Mouse (Mus musculus) adrenal gland, postnatal 10 days (tissue): ENCODE measurements at regions not wholly inside any gene's neighbourhood (a gene's known extent, or its start where the extent isn't known, plus 50 kb on each side); places are given as distances from the start of the nearest gene placed in this dataset.
A peak's percentile ranks its signal among the peaks of the same experiment; 100 is the strongest.

ENCODE experiments used
- DNase-seq: peaks from one replicate; pipeline ENCODE4 v3.0.0; 2021; ENCODE audit warnings: mixed read lengths

GRCm38 (mm10) chr15:69632306-69632705 lies 3131.6 kb upstream of the Lrrc6 start:
- no peak for DNase-seq

- DNase-seq, result no peak
Observed at GRCm38 (mm10) chr15:69617998-69618397, 3117.3 kb upstream of the Lrrc6 start.

GRCm38 (mm10) chr15:69614048-69614447 lies 3113.3 kb upstream of the Lrrc6 start:
- DNase-seq, result no peak

- DNase-seq, result no peak
Observed at GRCm38 (mm10) chr15:69591219-69592006, 3090.7 kb upstream of the Lrrc6 start.

GRCm38 (mm10) chr15:69588084-69588483 lies 3087.4 kb upstream of the Lrrc6 start:
- DNase-seq, result no peak

- DNase-seq, result no peak
Observed at GRCm38 (mm10) chr15:69576742-69577141, 3076.0 kb upstream of the Lrrc6 start.

- DNase-seq, result peak; percentile 63
Observed at GRCm38 (mm10) chr15:69575611-69576153, 3075.0 kb upstream of the Lrrc6 start.

- DNase-seq, result no peak
Observed at GRCm38 (mm10) chr15:69554171-69554570, 3053.5 kb upstream of the Lrrc6 start.

- DNase-seq, result no peak
Observed at GRCm38 (mm10) chr15:69552062-69552628, 3051.4 kb upstream of the Lrrc6 start.

GRCm38 (mm10) chr15:69551012-69551411 lies 3050.3 kb upstream of the Lrrc6 start:
- no peak for DNase-seq

GRCm38 (mm10) chr15:69526441-69527094 lies 3025.9 kb upstream of the Lrrc6 start:
- no peak for DNase-seq

GRCm38 (mm10) chr15:69484421-69485074 lies 2983.8 kb upstream of the Lrrc6 start:
- no peak for DNase-seq

- DNase-seq, result no peak
Observed at GRCm38 (mm10) chr15:69483096-69483495, 2982.4 kb upstream of the Lrrc6 start.

GRCm38 (mm10) chr15:69481087-69481486 lies 2980.4 kb upstream of the Lrrc6 start:
- DNase-seq, result no peak

GRCm38 (mm10) chr15:69477050-69477449 lies 2976.3 kb upstream of the Lrrc6 start:
- DNase-seq, result no peak

GRCm38 (mm10) chr15:69469566-69469965 lies 2968.9 kb upstream of the Lrrc6 start:
- no peak for DNase-seq

GRCm38 (mm10) chr15:69460581-69461194 lies 2960.0 kb upstream of the Lrrc6 start:
- no peak for DNase-seq

- DNase-seq, result no peak
Observed at GRCm38 (mm10) chr15:69457473-69457872, 2956.8 kb upstream of the Lrrc6 start.

- DNase-seq, result no peak
Observed at GRCm38 (mm10) chr15:69456191-69456770, 2955.6 kb upstream of the Lrrc6 start.

GRCm38 (mm10) chr15:69441008-69441407 lies 2940.3 kb upstream of the Lrrc6 start:
- no peak for DNase-seq

- DNase-seq, result no peak
Observed at GRCm38 (mm10) chr15:69413531-69414011, 2912.9 kb upstream of the Lrrc6 start.

- DNase-seq, result no peak
Observed at GRCm38 (mm10) chr15:69389575-69389974, 2888.9 kb upstream of the Lrrc6 start.
